ENCODE assay signal across 11 mouse cellular contexts in genomic region chr15:100749751-100750538, GRCm38 (mm10). TPM values are rescaled to one million over a fixed set of nuclear protein-coding genes. Genes with fewer than 3 reads are reported as not detected.
DNase-seq lines count a peak whose midpoint lies in the region; ATAC-seq and TF ChIP-seq lines count a peak whose summit lies in the region.
"Had no signal": no experiment of that assay in that cellular context is flagged by ENCODE, and none has a peak within 500 bp of the region (broad histone marks: within the 10 kb centered on the region; RNA-seq: fewer than 3 reads in every experiment).

No protein-coding gene starts in this region.

- ATAC-seq in liver, embryonic 16.5 days (ENCODE audit: low read depth), result no peak
- ATAC-seq in stomach, postnatal 0 days (ENCODE audit: low FRiP score, low TSS enrichment), result peak; percentile 39; the same call in 1 of the 2 replicates

- no peak for TF ChIP-seq EP300 in stomach, postnatal 0 days (optimal IDR thresholded peaks at IDR 0.05)

- H3K4me1 ChIP-seq in liver, embryonic 16.5 days (ENCODE audit: control insufficient read depth, low read depth, low read length), result peaks cover 41% of the 10 kb centered on the region
- no peaks in the 10 kb centered on the region for H3K4me1 ChIP-seq in stomach, postnatal 0 days (replicated peaks; ENCODE audit: control insufficient read depth, insufficient read depth)

- no peaks in the 10 kb centered on the region; the same call in 1 of the 2 replicates for H3K27me3 ChIP-seq in liver, embryonic 16.5 days (ENCODE audit: control insufficient read depth, insufficient read depth, low read depth, low read length)
- no peaks in the 10 kb centered on the region for H3K27me3 ChIP-seq in stomach, postnatal 0 days (ENCODE audit: control insufficient read depth, insufficient read depth, low read length)

- peak overlapping the region; percentile 15; the same call in 1 of the 2 replicates for H3K9ac ChIP-seq in liver, embryonic 16.5 days (ENCODE audit: low read depth, low read length)
- H3K9ac ChIP-seq in stomach, postnatal 0 days (ENCODE audit: low read length), result no peak overlapping the region
- H3K9ac ChIP-seq: forebrain, embryonic 12.5 days had no signal

- TF ChIP-seq CTCF in stomach, postnatal 0 days (IDR thresholded peaks at IDR 0.05; ENCODE audit: low read depth), result no peak

- peak overlapping the region; percentile 23; the same call in 1 of the 2 replicates for H3K4me2 ChIP-seq in liver, embryonic 16.5 days (ENCODE audit: low read depth, low read length)
- H3K4me2 ChIP-seq in stomach, postnatal 0 days (replicated peaks; ENCODE audit: low read depth), result no peak overlapping the region
- H3K4me2 ChIP-seq: forebrain, embryonic 12.5 days had no signal

- no peak overlapping the region for H3K4me3 ChIP-seq in liver, embryonic 16.5 days (ENCODE audit: low read depth, low read length)
- H3K4me3 ChIP-seq in stomach, postnatal 0 days (ENCODE audit: low read depth, low read length), result no peak overlapping the region
- H3K4me3 ChIP-seq: forebrain, embryonic 12.5 days; midbrain, embryonic 10.5 days had no signal

- H3K9me3 ChIP-seq in liver, embryonic 16.5 days (replicated peaks; ENCODE audit: control insufficient read depth, low read length), result no peaks in the 10 kb centered on the region
- no peaks in the 10 kb centered on the region for H3K9me3 ChIP-seq in stomach, postnatal 0 days (ENCODE audit: control insufficient read depth, low read length)
- H3K9me3 ChIP-seq: forebrain, embryonic 12.5 days; midbrain, embryonic 10.5 days had no signal

- H3K36me3 ChIP-seq in liver, embryonic 16.5 days (ENCODE audit: control insufficient read depth, insufficient read depth), result no peaks in the 10 kb centered on the region
- no peaks in the 10 kb centered on the region for H3K36me3 ChIP-seq in stomach, postnatal 0 days (ENCODE audit: control insufficient read depth, insufficient read depth, low read length)
- H3K36me3 ChIP-seq: forebrain, embryonic 12.5 days; G1E; midbrain, embryonic 10.5 days had no signal

- 30% methylated on average over 10 of the region's 10 CpGs for WGBS in liver, embryonic 16.5 days (ENCODE audit: insufficient replicate concordance)
- WGBS in stomach, postnatal 0 days, result 49% methylated on average over 10 of the region's 10 CpGs

- peak; percentile 54 to 57 for DNase-seq in spleen, postnatal 36 days (ENCODE audit: low spot score in 2 of 2)
- DNase-seq in spleen, adult 18-20 months, result no peak
- peak; percentile 53 for DNase-seq in c-Kit-positive CD71-positive TER-119-negative erythroid progenitor cells, embryonic 14.5 days (ENCODE audit: low read depth)
- DNase-seq in stomach, postnatal 0 days (ENCODE audit: low spot score), result peak; percentile 65
- no peak for DNase-seq in layer of hippocampus, postnatal 14 days (ENCODE audit: low spot score in 2 of 2)
- DNase-seq in gastrocnemius, adult 8-10 months (ENCODE audit: low spot score in 2 of 2), result no peak
- DNase-seq: kidney, adult 18-20 months had no signal

- no peak overlapping the region for H3K27ac ChIP-seq in liver, embryonic 16.5 days (ENCODE audit: low read length)
- H3K27ac ChIP-seq in stomach, postnatal 0 days (replicated peaks), result no peak overlapping the region
- H3K27ac ChIP-seq: forebrain, embryonic 12.5 days; midbrain, embryonic 10.5 days had no signal

RNA-seq across cellular contexts. Expression of gene Slc4a8, which starts 11.6 kb away (rescaled TPM):
- 0.46 and 0.76 TPM in 2 replicates for polyA plus RNA-seq in liver, embryonic 16.5 days (2015; fragmentation: Nextera tagmentation; extraction: Ambion mirVana)
- 2.2 TPM in 2 replicates for polyA plus RNA-seq in stomach, postnatal 0 days (2015; fragmentation: Nextera tagmentation; extraction: Ambion mirVana)
- total RNA-seq in layer of hippocampus, postnatal 14 days (2021), result 10 to 100 TPM; 79.1 to 82.0 TPM
- total RNA-seq in gastrocnemius, adult 8-10 months (2022), result 1 to 10 TPM in 2 of 4 experiments, under 1 TPM in 2; 0.65 to 1.6 (median 1.2) TPM
- polyA plus RNA-seq: G1E had no signal

RNA-seq across cellular contexts. Expression of gene Galnt6, which starts 20.8 kb away (rescaled TPM):
- 1.8 TPM in 2 replicates for polyA plus RNA-seq in liver, embryonic 16.5 days (2015; fragmentation: Nextera tagmentation; extraction: Ambion mirVana)
- polyA plus RNA-seq in stomach, postnatal 0 days (2015; fragmentation: Nextera tagmentation; extraction: Ambion mirVana), result 9.5 and 11.0 TPM in 2 replicates
- total RNA-seq in layer of hippocampus, postnatal 14 days (2021), result 1 to 10 TPM; 2.0 to 2.1 TPM
- total RNA-seq in gastrocnemius, adult 8-10 months (2022), result under 1 TPM in 1 of 4 experiments, not detected in 3; 0.07 TPM

Comparison
In these comparisons a context has a peak if more than half of its experiments do, and no peak if none do; other contexts are left out.
1. DNase-seq: peak in spleen, postnatal 36 days (2 of 2), c-Kit-positive CD71-positive TER-119-negative erythroid progenitor cells, embryonic 14.5 days (single experiment) and stomach, postnatal 0 days (single experiment); none in spleen, adult 18-20 months (0 of 2), layer of hippocampus, postnatal 14 days (0 of 2) and gastrocnemius, adult 8-10 months (0 of 2).
2. RNA of gene Slc4a8, which starts 11.6 kb away (total RNA-seq): 79.1 to 82.0 TPM in layer of hippocampus, postnatal 14 days; 0.65 to 1.6 TPM in gastrocnemius, adult 8-10 months; every median in the first group is over 10 times any median in the second.